Mouse (Mus musculus): ENCODE data around the gene Trim30c.
"Not testable (repeated sequence)": the region's sequence is repeated elsewhere in the genome, so short reads cannot be mapped to it uniquely, and the experiment has no call there.

The Trim30c gene

GRCm38 (mm10) chr7:104400698-104401097, at the start of gene Trim30c:
TSS of gene Trim30c (minus strand) at chr7:104400837.
- peak in 1 of 2 experiments; percentile 5 for DNase-seq (ENCODE audit: low spot score in 2 of 2)

GRCm38 (mm10) chr7:104445961-104446645, 45.5 kb upstream of the Trim30c start:
- peak; percentile 44 to 56 for DNase-seq (ENCODE audit: low spot score in 2 of 2)

- DNase-seq (ENCODE audit: low spot score in 2 of 2): no peak
Observed at GRCm38 (mm10) chr7:104404460-104404950, 3.9 kb upstream of the Trim30c start.

GRCm38 (mm10) chr7:104401140-104401539, 503 bp upstream of the Trim30c start:
- DNase-seq (ENCODE audit: low spot score in 2 of 2): no peak

GRCm38 (mm10) chr7:104398492-104398891, 2.1 kb downstream of the Trim30c start:
- no peak for DNase-seq (ENCODE audit: low spot score in 2 of 2)

GRCm38 (mm10) chr7:104369736-104370414, 30.8 kb downstream of the Trim30c start, which contains the start of gene Trim30b:
TSS of gene Trim30b (minus strand) at chr7:104369884.
- peak; percentile 19 to 53 for DNase-seq (ENCODE audit: low spot score in 2 of 2)

- no peak for DNase-seq (ENCODE audit: low spot score in 2 of 2)
Observed at GRCm38 (mm10) chr7:104366339-104366738, 34.3 kb downstream of the Trim30c start.

- DNase-seq (ENCODE audit: low spot score in 2 of 2): no peak
Observed at GRCm38 (mm10) chr7:104353600-104353967, 47.1 kb downstream of the Trim30c start.

- DNase-seq (ENCODE audit: low spot score in 2 of 2): peak; percentile 82 to 83
Observed at GRCm38 (mm10) chr7:104352717-104353599, 47.7 kb downstream of the Trim30c start, which contains the start of gene Trim12c. TSS of gene Trim12c (minus strand) at chr7:104353362.

GRCm38 (mm10) chr7:104348043-104348442, 52.6 kb downstream of the Trim30c start:
- not testable (repeated sequence) for DNase-seq (ENCODE audit: low spot score in 2 of 2)

- DNase-seq (ENCODE audit: low spot score in 2 of 2): not testable (repeated sequence)
Observed at GRCm38 (mm10) chr7:104340744-104341143, 59.9 kb downstream of the Trim30c start.

- DNase-seq (ENCODE audit: low spot score in 2 of 2): not testable (repeated sequence)
Observed at GRCm38 (mm10) chr7:104335547-104335946, 65.1 kb downstream of the Trim30c start.
